Mouse (Mus musculus): ENCODE measurements around the gene Chil3.
"Not testable (repeated sequence)": the region's sequence is repeated elsewhere in the genome, so short reads cannot be mapped to it uniquely, and the experiment has no call there.

The Chil3 gene

GRCm38 (mm10) chr3:106167464-106167863, at the start of gene Chil3:
Gene Chil3 (minus strand): TSS chr3:106167564.
- DNase-seq (ENCODE audit: low spot score), result no peak

- DNase-seq (ENCODE audit: low spot score), result not testable (repeated sequence)
Observed at GRCm38 (mm10) chr3:106198030-106198429, 30.7 kb upstream of the Chil3 start.

- not testable (repeated sequence) for DNase-seq (ENCODE audit: low spot score)
Observed at GRCm38 (mm10) chr3:106197246-106197645, 29.9 kb upstream of the Chil3 start.

- DNase-seq (ENCODE audit: low spot score), result no peak
Observed at GRCm38 (mm10) chr3:106196276-106196675, 28.9 kb upstream of the Chil3 start.

GRCm38 (mm10) chr3:106195486-106195885, 28.1 kb upstream of the Chil3 start:
- no peak for DNase-seq (ENCODE audit: low spot score)

GRCm38 (mm10) chr3:106187991-106188390, 20.6 kb upstream of the Chil3 start:
- DNase-seq (ENCODE audit: low spot score), result no peak

GRCm38 (mm10) chr3:106177509-106178189, 10.3 kb upstream of the Chil3 start:
- DNase-seq (ENCODE audit: low spot score), result no peak

- not testable (repeated sequence) for DNase-seq (ENCODE audit: low spot score)
Observed at GRCm38 (mm10) chr3:106174971-106175370, 7.6 kb upstream of the Chil3 start.

- not testable (repeated sequence) for DNase-seq (ENCODE audit: low spot score)
Observed at GRCm38 (mm10) chr3:106172506-106172905, 5.1 kb upstream of the Chil3 start.

GRCm38 (mm10) chr3:106171135-106171731, 3.9 kb upstream of the Chil3 start:
- DNase-seq (ENCODE audit: low spot score), result no peak

GRCm38 (mm10) chr3:106170522-106171053, 3.2 kb upstream of the Chil3 start:
- no peak for DNase-seq (ENCODE audit: low spot score)

GRCm38 (mm10) chr3:106154413-106154812, 13.0 kb downstream of the Chil3 start:
- DNase-seq (ENCODE audit: low spot score), result no peak

- DNase-seq (ENCODE audit: low spot score), result no peak
Observed at GRCm38 (mm10) chr3:106144081-106144480, 23.3 kb downstream of the Chil3 start.

- no peak for DNase-seq (ENCODE audit: low spot score)
Observed at GRCm38 (mm10) chr3:106131690-106132089, 35.7 kb downstream of the Chil3 start.

- DNase-seq (ENCODE audit: low spot score), result no peak
Observed at GRCm38 (mm10) chr3:106128807-106129493, 38.4 kb downstream of the Chil3 start.

GRCm38 (mm10) chr3:106126999-106127398, 40.4 kb downstream of the Chil3 start:
- DNase-seq (ENCODE audit: low spot score), result no peak

GRCm38 (mm10) chr3:106112929-106113328, 54.4 kb downstream of the Chil3 start, which contains the start of gene Chia1:
Gene Chia1 (plus strand): TSS chr3:106113229.
- no peak for DNase-seq (ENCODE audit: low spot score)

Measured in ovary, postnatal 36 days (tissue).